Mouse (Mus musculus): ENCODE results near the gene Olfm2. TPM values are rescaled to one million over a fixed set of nuclear protein-coding genes. Genes with fewer than 3 reads are reported as not detected.
A peak's percentile ranks its signal among the peaks of the same experiment; 100 is the strongest.

Olfm2 gene
- polyA plus RNA-seq, 1 experiment from 2014 or later: 40.8 TPM

DNA sequence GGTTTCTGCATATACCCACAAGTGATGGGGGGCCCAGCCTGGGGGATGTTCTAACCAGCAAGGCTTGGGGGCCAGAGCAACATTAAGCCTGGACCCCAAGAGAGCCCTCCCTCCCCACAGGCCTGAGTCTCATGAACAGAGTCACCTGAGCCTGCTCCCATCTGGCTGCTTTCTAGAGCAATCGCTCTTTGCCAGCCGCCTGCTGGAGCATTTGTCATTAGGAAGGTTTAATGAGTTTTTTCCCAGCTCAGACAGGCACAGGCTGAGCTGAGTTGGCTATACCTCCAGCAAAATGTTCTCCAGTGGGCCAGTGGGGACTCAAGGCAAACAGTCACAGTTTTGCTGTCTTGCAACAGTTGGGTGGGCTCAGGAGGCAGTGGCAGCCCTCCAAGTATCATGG is 81.8 kb downstream of the Olfm2 start:
- no peak for ATAC-seq (ENCODE audit: low FRiP score, low read depth)
- peak overlapping the region; percentile 71 for H3K27ac ChIP-seq (replicated peaks)
- no peaks in the 10 kb centered on the region for H3K9me3 ChIP-seq
- peaks cover 44% of the 10 kb centered on the region for H3K4me1 ChIP-seq
- H3K4me2 ChIP-seq (replicated peaks): no peak overlapping the region
- 78% methylated on average over 2 of the region's 2 CpGs for WGBS
- no peaks in the 10 kb centered on the region for H3K27me3 ChIP-seq
- no peak overlapping the region for H3K4me3 ChIP-seq
- peaks cover 48% of the 10 kb centered on the region for H3K36me3 ChIP-seq
- H3K9ac ChIP-seq (replicated peaks): no peak overlapping the region

DNA sequence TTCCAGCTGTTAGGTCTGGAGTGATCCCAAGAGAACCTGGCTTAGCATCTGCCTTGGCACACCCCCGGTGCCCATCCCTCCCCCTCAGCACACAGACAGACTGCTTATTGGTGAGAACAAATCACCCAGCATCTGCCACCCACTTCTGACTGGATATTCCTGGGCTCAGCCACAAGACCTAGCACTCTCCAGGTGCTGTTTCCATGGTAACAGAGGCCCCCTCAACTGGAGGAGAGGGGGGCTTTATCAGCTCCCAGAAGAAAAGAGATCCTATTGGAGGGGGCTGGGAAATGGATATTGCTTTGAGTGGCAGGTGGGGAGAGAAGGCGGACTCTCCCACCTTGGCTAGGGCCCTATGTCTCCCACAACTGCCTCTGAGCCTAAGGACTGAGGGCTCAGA is 82.2 kb downstream of the Olfm2 start:
- H3K9ac ChIP-seq (replicated peaks): 0 out of 2 replicates have a peak overlapping the region, but pooled peaks have one; percentile 13
- no peaks in the 10 kb centered on the region for H3K27me3 ChIP-seq

GRCm38 (mm10) chr9:20662874-20663273 is 83.3 kb downstream of the Olfm2 start:
- ATAC-seq (ENCODE audit: low FRiP score, low read depth): no peak
- peaks cover 62% of the 10 kb centered on the region for H3K36me3 ChIP-seq

More for the DNA sequence above, 82.2 kb downstream of the Olfm2 start:
- Histone ChIP-seq H3K36me3 (peaks cover 52% of the 10 kb centered on the region), H3K4me2 (replicated peaks) (no peak overlapping the region), H3K4me1 (peaks cover 44% of the 10 kb centered on the region), H3K9me3 (no peaks in the 10 kb centered on the region), H3K4me3 (no peak overlapping the region), H3K27ac (replicated peaks) (peak overlapping the region; percentile 71)
- peak; percentile 17; the same call in 1 of the 2 replicates for ATAC-seq (ENCODE audit: low FRiP score, low read depth)
- 84% methylated on average over 2 of the region's 2 CpGs for WGBS

GRCm38 (mm10) chr9:20662325-20662724 is 83.8 kb downstream of the Olfm2 start:
- no peak overlapping the region for H3K4me2 ChIP-seq (replicated peaks)
- H3K4me1 ChIP-seq: peaks cover 44% of the 10 kb centered on the region
- WGBS: 56% methylated on average over 3 of the region's 3 CpGs
- H3K9ac ChIP-seq (replicated peaks): no peak overlapping the region
- H3K4me3 ChIP-seq: no peak overlapping the region
- H3K36me3 ChIP-seq: peaks cover 68% of the 10 kb centered on the region
- no peaks in the 10 kb centered on the region for H3K9me3 ChIP-seq
- H3K27me3 ChIP-seq: no peaks in the 10 kb centered on the region
- ATAC-seq (ENCODE audit: low FRiP score, low read depth): no peak
- peak overlapping the region; percentile 71; the same call in 1 of the 2 replicates for H3K27ac ChIP-seq (replicated peaks)

More at GRCm38 (mm10) chr9:20662874-20663273, 83.3 kb downstream of the Olfm2 start:
- H3K9me3 ChIP-seq: no peaks in the 10 kb centered on the region
- H3K27me3 ChIP-seq: no peaks in the 10 kb centered on the region
- H3K4me1 ChIP-seq: peaks cover 44% of the 10 kb centered on the region
- H3K9ac ChIP-seq (replicated peaks): 0 out of 2 replicates have a peak overlapping the region, but pooled peaks have one; percentile 17
- 82% methylated on average over 8 of the region's 8 CpGs for WGBS
- H3K27ac ChIP-seq (replicated peaks): peak overlapping the region; percentile 71
- no peak overlapping the region for H3K4me2 ChIP-seq (replicated peaks)
- no peak overlapping the region for H3K4me3 ChIP-seq

GRCm38 (mm10) chr9:20657546-20657945 is 88.6 kb downstream of the Olfm2 start:
- no peaks in the 10 kb centered on the region for H3K9me3 ChIP-seq
- H3K4me2 ChIP-seq (replicated peaks): no peak overlapping the region
- WGBS: 90% methylated on average over 3 of the region's 3 CpGs
- peaks cover 21% of the 10 kb centered on the region for H3K4me1 ChIP-seq
- H3K4me3 ChIP-seq: no peak overlapping the region
- peaks cover 74% of the 10 kb centered on the region for H3K36me3 ChIP-seq
- no peak overlapping the region for H3K27ac ChIP-seq (replicated peaks)
- ATAC-seq (ENCODE audit: low FRiP score, low read depth): no peak
- H3K27me3 ChIP-seq: no peaks in the 10 kb centered on the region
- no peak overlapping the region for H3K9ac ChIP-seq (replicated peaks)

GRCm38 (mm10) chr9:20653859-20654258 is 92.3 kb downstream of the Olfm2 start:
- peak overlapping the region; percentile 78 for H3K4me2 ChIP-seq (replicated peaks)

GRCm38 (mm10) chr9:20652260-20652658 is 93.9 kb downstream of the Olfm2 start:
- Histone ChIP-seq H3K9ac (replicated peaks) (peak overlapping the region; percentile 88), H3K36me3 (peaks cover 42% of the 10 kb centered on the region), H3K27ac (replicated peaks) (no peak overlapping the region), H3K9me3 (no peaks in the 10 kb centered on the region), H3K4me2 (replicated peaks) (peak overlapping the region; percentile 78), H3K4me3 (peak overlapping the region; percentile 96), H3K27me3 (no peaks in the 10 kb centered on the region), H3K4me1 (peaks cover 28% of the 10 kb centered on the region)
- ATAC-seq (ENCODE audit: low FRiP score, low read depth): no peak
- WGBS: 0% methylated on average over 24 of the region's 25 CpGs

More at GRCm38 (mm10) chr9:20653859-20654258, 92.3 kb downstream of the Olfm2 start:
- Histone ChIP-seq H3K4me3 (0 out of 2 replicates have a peak overlapping the region, but pooled peaks have one; percentile 96), H3K9ac (replicated peaks) (no peak overlapping the region), H3K36me3 (peaks cover 49% of the 10 kb centered on the region), H3K9me3 (no peaks in the 10 kb centered on the region), H3K27ac (replicated peaks) (no peak overlapping the region), H3K27me3 (no peaks in the 10 kb centered on the region), H3K4me1 (peaks cover 28% of the 10 kb centered on the region)
- 93% methylated on average over 3 of the region's 3 CpGs for WGBS
- ATAC-seq (ENCODE audit: low FRiP score, low read depth): no peak

- peak; percentile 99 for ATAC-seq (ENCODE audit: low FRiP score, low read depth)
- no peaks in the 10 kb centered on the region for H3K9me3 ChIP-seq
- WGBS: under 1% methylated on average over 45 of the region's 45 CpGs
- H3K4me1 ChIP-seq: peaks cover 28% of the 10 kb centered on the region
- peak within 1 kb of the TSS; percentile 88 for H3K9ac ChIP-seq (replicated peaks)
- H3K27me3 ChIP-seq: no peaks in the 10 kb centered on the region
- H3K4me2 ChIP-seq (replicated peaks): peak within 1 kb of the TSS; percentile 78
- H3K27ac ChIP-seq (replicated peaks): peak within 1 kb of the TSS; percentile 60
- peaks cover 40% of the 10 kb centered on the region for H3K36me3 ChIP-seq
- peak within 1 kb of the TSS; percentile 96 for H3K4me3 ChIP-seq
Observed at GRCm38 (mm10) chr9:20651602-20652259, 94.4 kb downstream of the Olfm2 start, which contains the start of gene Pin1. Gene Pin1, plus strand, starts transcription at chr9:20652095.

GRCm38 (mm10) chr9:20645121-20645520 is 101.0 kb downstream of the Olfm2 start:
- peaks cover 34% of the 10 kb centered on the region for H3K4me1 ChIP-seq
- no peaks in the 10 kb centered on the region for H3K27me3 ChIP-seq
- no peak for ATAC-seq (ENCODE audit: low FRiP score, low read depth)
- H3K9ac ChIP-seq (replicated peaks): peak overlapping the region; percentile 86
- peaks cover 24% of the 10 kb centered on the region for H3K36me3 ChIP-seq
- peak overlapping the region; percentile 98 for H3K4me2 ChIP-seq (replicated peaks)
- H3K9me3 ChIP-seq: no peaks in the 10 kb centered on the region
- WGBS: 8% methylated on average over 17 of the region's 17 CpGs
- peak overlapping the region; percentile 81 for H3K4me3 ChIP-seq
- H3K27ac ChIP-seq (replicated peaks): peak overlapping the region; percentile 77

DNA sequence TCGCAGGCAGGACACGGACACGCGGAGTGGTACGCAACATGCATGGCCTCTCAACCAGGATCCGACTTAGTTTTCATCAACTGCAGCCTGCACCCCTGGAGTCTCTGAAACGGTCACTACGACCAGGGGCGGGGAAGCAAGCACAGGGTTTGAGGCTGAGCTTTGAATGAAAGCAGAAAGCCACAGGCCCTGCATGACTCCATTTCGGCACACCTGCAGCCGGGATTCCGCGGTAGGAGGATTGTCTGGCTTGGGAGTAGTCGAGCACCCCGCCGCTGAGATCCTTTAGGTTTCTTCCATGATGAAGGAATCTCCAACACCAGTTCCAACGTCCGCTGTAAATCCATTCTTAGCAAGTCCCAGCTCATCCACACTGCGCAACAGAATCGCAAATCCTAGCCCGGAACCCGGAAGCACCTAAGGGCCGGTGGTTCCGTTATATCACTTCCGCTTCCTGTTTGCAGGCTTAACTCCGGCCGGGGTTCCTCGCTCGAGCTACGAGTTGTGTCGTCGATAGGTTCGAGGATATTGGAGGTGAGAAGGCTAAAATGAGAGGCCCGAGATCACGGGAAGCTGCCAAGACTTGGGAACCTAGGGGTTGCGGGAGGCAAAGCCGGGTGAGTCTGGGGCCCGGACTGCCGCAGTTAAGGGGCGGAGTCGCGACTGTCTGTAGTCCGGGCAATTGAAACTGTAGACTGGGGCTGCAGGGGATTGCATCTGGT is 101.6 kb downstream of the Olfm2 start, which contains the start of gene Fbxl12:
Gene Fbxl12, minus strand, starts transcription at position 408 of the 722 bp plus-strand sequence.
- no peak; the same call in 1 of the 2 replicates for ATAC-seq (ENCODE audit: low FRiP score, low read depth)
- Histone ChIP-seq H3K4me3 (peak within 1 kb of the TSS; percentile 81), H3K27ac (replicated peaks) (peak within 1 kb of the TSS; percentile 93), H3K4me2 (replicated peaks) (peak within 1 kb of the TSS; percentile 98), H3K27me3 (no peaks in the 10 kb centered on the region), H3K36me3 (peaks cover 29% of the 10 kb centered on the region), H3K9ac (replicated peaks) (peak within 1 kb of the TSS; percentile 86), H3K4me1 (peaks cover 34% of the 10 kb centered on the region), H3K9me3 (no peaks in the 10 kb centered on the region)
- WGBS: under 1% methylated on average over 43 of the region's 43 CpGs

DNA sequence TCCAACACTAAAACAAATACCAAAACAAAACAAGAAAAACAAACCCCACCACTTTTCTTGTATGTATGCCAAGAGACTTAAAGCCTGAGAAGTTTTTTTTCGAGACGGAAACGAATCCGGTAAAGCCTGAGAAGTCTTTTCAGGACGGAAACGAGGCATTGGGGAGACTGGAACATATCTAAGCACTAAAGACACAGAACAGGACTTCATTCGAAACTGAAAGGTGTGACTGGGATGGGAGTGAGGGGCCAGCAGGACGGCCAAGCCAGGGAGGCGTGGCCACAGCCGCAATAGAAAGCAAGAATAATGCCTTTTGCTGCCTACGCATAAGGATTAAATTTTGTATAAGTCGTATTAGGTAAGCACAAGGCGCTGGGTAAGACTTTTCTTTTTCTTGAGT is 102.4 kb downstream of the Olfm2 start:
- H3K4me2 ChIP-seq (replicated peaks): peak overlapping the region; percentile 98
- H3K4me1 ChIP-seq: peaks cover 34% of the 10 kb centered on the region
- H3K9me3 ChIP-seq: no peaks in the 10 kb centered on the region
- H3K27me3 ChIP-seq: no peaks in the 10 kb centered on the region
- peak overlapping the region; percentile 93 for H3K27ac ChIP-seq (replicated peaks)
- peak overlapping the region; percentile 81 for H3K4me3 ChIP-seq
- peaks cover 29% of the 10 kb centered on the region for H3K36me3 ChIP-seq
- peak overlapping the region; percentile 86 for H3K9ac ChIP-seq (replicated peaks)
- 13% methylated on average over 13 of the region's 13 CpGs for WGBS
- no peak for ATAC-seq (ENCODE audit: low FRiP score, low read depth)
